Mouse (Mus musculus) granulocyte monocyte progenitor cell, adult 5-6 weeks (primary cell): Measurements from ENCODE around the gene Bub1. TPM values are rescaled to one million over a fixed set of nuclear protein-coding genes. Genes with fewer than 3 reads are reported as not detected.
A peak's percentile ranks its signal among the peaks of the same experiment; 100 is the strongest.

Source experiments
- ATAC-seq: replicated peaks from 2 replicates; pipeline ENCODE4 v1.8.0; 2016; ENCODE audit warnings: mild to moderate bottlenecking, moderate TSS enrichment, inconsistent platforms; ENCODE audit not compliant: poor library complexity, severe bottlenecking
- total RNA-seq, 2 experiments: library from RNA; stranded (forward) in 1 of 2; stranded (reverse) in 1 of 2; fragments of 200-712, 200-1000 nt in 1 of 2; fragments of >200 nt in 1 of 2; fragmentation: Nextera tagmentation in 1 of 2; gene quantifications; 2 replicates each; pipeline ENCODE4 v1.2.3; 2014 to 2017

The Bub1 gene
- total RNA-seq (2014; fragmentation: Nextera tagmentation), result 26.9 and 56.1 TPM in 2 replicates
- total RNA-seq (2017), result 61.3 and 66.2 TPM in 2 replicates

- peak; percentile 98 for ATAC-seq
Measured at GRCm38 (mm10) chr2:127831401-127832102, at the start of gene Bub1. Gene Bub1 (minus strand): TSS chr2:127831865.

GRCm38 (mm10) chr2:127881063-127881462 is 49.4 kb upstream of the Bub1 start:
- ATAC-seq, result peak; percentile 40; the same call in 1 of the 2 replicates

- no peak for ATAC-seq
Measured at GRCm38 (mm10) chr2:127864381-127864780, 32.7 kb upstream of the Bub1 start.

- ATAC-seq, result peak; percentile 73
Measured at GRCm38 (mm10) chr2:127854332-127854991, 22.8 kb upstream of the Bub1 start.

GRCm38 (mm10) chr2:127850371-127850770 is 18.7 kb upstream of the Bub1 start:
- no peak for ATAC-seq

- ATAC-seq, result peak; percentile 80
Measured at GRCm38 (mm10) chr2:127846571-127846970, 14.9 kb upstream of the Bub1 start.

GRCm38 (mm10) chr2:127846008-127846407 is 14.3 kb upstream of the Bub1 start:
- ATAC-seq, result no peak

GRCm38 (mm10) chr2:127845346-127845982 is 13.8 kb upstream of the Bub1 start:
- peak; percentile 71 for ATAC-seq

GRCm38 (mm10) chr2:127842421-127842820 is 10.8 kb upstream of the Bub1 start:
- no peak for ATAC-seq

GRCm38 (mm10) chr2:127841402-127841801 is 9.7 kb upstream of the Bub1 start:
- ATAC-seq, result no peak

- ATAC-seq, result no peak
Measured at GRCm38 (mm10) chr2:127839425-127839824, 7.8 kb upstream of the Bub1 start.

- ATAC-seq, result no peak; the same call in 1 of the 2 replicates
Measured at GRCm38 (mm10) chr2:127838576-127838975, 6.9 kb upstream of the Bub1 start, which contains the start of gene Acoxl. Gene Acoxl (plus strand): TSS chr2:127838876.

- ATAC-seq, result peak; percentile 43; the same call in 1 of the 2 replicates
Measured at GRCm38 (mm10) chr2:127832833-127833190, 1.1 kb upstream of the Bub1 start.

GRCm38 (mm10) chr2:127832103-127832832 is 603 bp upstream of the Bub1 start:
- peak; percentile 45 for ATAC-seq

GRCm38 (mm10) chr2:127791919-127792603 is 39.6 kb downstream of the Bub1 start, which contains the start of gene Mtln:
Gene Mtln (minus strand): TSS chr2:127792488.
- peak; percentile 95 for ATAC-seq

- ATAC-seq, result no peak
Measured at GRCm38 (mm10) chr2:127789651-127790270, 41.9 kb downstream of the Bub1 start.

GRCm38 (mm10) chr2:127789138-127789537 is 42.5 kb downstream of the Bub1 start:
- ATAC-seq, result no peak

GRCm38 (mm10) chr2:127788440-127789116 is 43.1 kb downstream of the Bub1 start, which contains the start of gene Nphp1:
Gene Nphp1 (minus strand): TSS chr2:127788897.
- peak; percentile 82 for ATAC-seq

- no peak for ATAC-seq
Measured at GRCm38 (mm10) chr2:127787226-127787625, 44.4 kb downstream of the Bub1 start.
